Mouse (Mus musculus) liver, embryonic 11.5 days (tissue): ENCODE results near the gene Ppm1e. TPM values are rescaled to one million over a fixed set of nuclear protein-coding genes. Genes with fewer than 3 reads are reported as not detected.

Experiments used
- polyA plus RNA-seq: library from polyadenylated mRNA; unstranded; fragments of >200 nt; fragmentation: Nextera tagmentation; extraction: Ambion mirVana; gene quantifications from 2 replicates; pipeline ENCODE4 v1.2.1, GENCODE M21; 2014

Ppm1e gene
- polyA plus RNA-seq, 1 experiment from 2014 or later, result 2.6 TPM

Other genes with a start within 250 kb of the Ppm1e start
- 55.3 and 55.9 TPM in 2 replicates for gene Ska2, start 249.8 kb downstream of the Ppm1e start, polyA plus RNA-seq
- 40.4 and 43.4 TPM in 2 replicates for gene Trim37, start 231.9 kb downstream of the Ppm1e start, polyA plus RNA-seq
- gene Rad51c, start 45.9 kb upstream of the Ppm1e start, polyA plus RNA-seq, result 5.0 and 5.5 TPM in 2 replicates
- 0.32 and 0.48 TPM in 2 replicates for gene Tex14, start 46.0 kb upstream of the Ppm1e start, polyA plus RNA-seq
- gene Gm11492, start 207.6 kb upstream of the Ppm1e start, polyA plus RNA-seq, result not detected in 2 replicates
- gene Sept4, start 209.9 kb upstream of the Ppm1e start, polyA plus RNA-seq, result 11.1 and 12.8 TPM in 2 replicates
- gene Mtmr4, start 233.1 kb upstream of the Ppm1e start, polyA plus RNA-seq, result 31.5 and 34.8 TPM in 2 replicates